Mouse (Mus musculus): Measurements from ENCODE around the gene Cfap206. TPM values are rescaled to one million over a fixed set of nuclear protein-coding genes. Genes with fewer than 3 reads are reported as not detected.

Cfap206 gene
- total and polyA plus RNA-seq, 2 experiments, result not detected

- 98% methylated on average over 12 of the region's 12 CpGs for WGBS
- Histone ChIP-seq H3K27me3 (ENCODE audit: control insufficient read depth, insufficient read depth, low read length) (no peaks in the 10 kb centered on the region), H3K36me3 (ENCODE audit: control insufficient read depth, insufficient read depth, low read length) (no peaks in the 10 kb centered on the region), H3K79me2 (ENCODE audit: control insufficient read depth, insufficient read depth, low read length) (no peaks in the 10 kb centered on the region), H3K9ac (ENCODE audit: low read depth, low read length) (no peak overlapping the region), H3K4me1 (ENCODE audit: control insufficient read depth, insufficient read depth, low read length) (no peaks in the 10 kb centered on the region), H3K27ac (replicated peaks; ENCODE audit: insufficient read depth, low read depth, low read length) (no peak overlapping the region), H3K4me3 (ENCODE audit: insufficient read depth, low read depth, low read length) (no peak overlapping the region)
- DNase-seq (ENCODE audit: extremely low read depth, low read depth, low spot score), result no peak
- TF ChIP-seq CTCF (IDR thresholded peaks at IDR 0.05; ENCODE audit: low read depth, low read length) (no peak), POLR2A (IDR thresholded peaks at IDR 0.05; ENCODE audit: extremely low read depth, insufficient read depth, low read length) (no peak)
Measured at GRCm38 (mm10) chr4:34719421-34719820, 10.6 kb downstream of the Cfap206 start.

GRCm38 (mm10) chr4:34715062-34715461 is 14.9 kb downstream of the Cfap206 start:
- no peak for DNase-seq (ENCODE audit: extremely low read depth, low read depth, low spot score)
- Histone ChIP-seq H3K4me1 (ENCODE audit: control insufficient read depth, insufficient read depth, low read length) (no peaks in the 10 kb centered on the region), H3K27ac (replicated peaks; ENCODE audit: insufficient read depth, low read depth, low read length) (no peak overlapping the region), H3K36me3 (ENCODE audit: control insufficient read depth, insufficient read depth, low read length) (no peaks in the 10 kb centered on the region), H3K79me2 (ENCODE audit: control insufficient read depth, insufficient read depth, low read length) (no peaks in the 10 kb centered on the region), H3K9ac (ENCODE audit: low read depth, low read length) (no peak overlapping the region), H3K27me3 (ENCODE audit: control insufficient read depth, insufficient read depth, low read length) (no peaks in the 10 kb centered on the region), H3K4me3 (ENCODE audit: insufficient read depth, low read depth, low read length) (no peak overlapping the region)
- no peak for TF ChIP-seq CTCF (IDR thresholded peaks at IDR 0.05; ENCODE audit: low read depth, low read length)
- no peak for TF ChIP-seq POLR2A (IDR thresholded peaks at IDR 0.05; ENCODE audit: extremely low read depth, insufficient read depth, low read length)
- WGBS, result 93% methylated on average over 1 of the region's 1 CpGs

- H3K4me3 ChIP-seq (ENCODE audit: insufficient read depth, low read depth, low read length), result no peak overlapping the region
- TF ChIP-seq CTCF (IDR thresholded peaks at IDR 0.05; ENCODE audit: low read depth, low read length) (no peak), POLR2A (IDR thresholded peaks at IDR 0.05; ENCODE audit: extremely low read depth, insufficient read depth, low read length) (no peak)
- no peaks in the 10 kb centered on the region for H3K27me3 ChIP-seq (ENCODE audit: control insufficient read depth, insufficient read depth, low read length)
- no peaks in the 10 kb centered on the region for H3K79me2 ChIP-seq (ENCODE audit: control insufficient read depth, insufficient read depth, low read length)
- no peak overlapping the region for H3K9ac ChIP-seq (ENCODE audit: low read depth, low read length)
- H3K36me3 ChIP-seq (ENCODE audit: control insufficient read depth, insufficient read depth, low read length), result no peaks in the 10 kb centered on the region
- no peak for DNase-seq (ENCODE audit: extremely low read depth, low read depth, low spot score)
- 84% methylated on average over 3 of the region's 3 CpGs for WGBS
- H3K27ac ChIP-seq (replicated peaks; ENCODE audit: insufficient read depth, low read depth, low read length), result no peak overlapping the region
- H3K4me1 ChIP-seq (ENCODE audit: control insufficient read depth, insufficient read depth, low read length), result no peaks in the 10 kb centered on the region
Measured at GRCm38 (mm10) chr4:34708127-34708526, 21.9 kb downstream of the Cfap206 start.

DNA sequence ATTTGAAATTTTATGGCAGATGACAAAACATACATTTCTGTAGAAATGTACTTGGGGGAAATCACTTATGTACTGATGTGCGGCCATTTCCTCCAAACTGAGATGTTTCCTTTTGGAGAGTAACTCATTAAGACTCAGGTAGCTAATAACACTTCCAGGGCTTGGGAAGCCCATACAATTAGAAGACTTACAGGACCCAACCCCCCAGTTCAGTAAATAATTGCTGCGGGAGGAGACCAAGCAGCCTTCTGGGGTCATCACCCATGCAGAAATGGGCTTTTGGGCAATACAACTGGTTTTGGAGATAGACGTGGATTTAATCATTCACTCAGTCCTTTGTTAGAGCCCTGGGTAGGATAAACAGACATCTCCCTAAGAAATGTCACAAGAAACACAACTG is 22.8 kb downstream of the Cfap206 start:
- H3K27ac ChIP-seq (replicated peaks; ENCODE audit: insufficient read depth, low read depth, low read length), result no peak overlapping the region
- no peak for DNase-seq (ENCODE audit: extremely low read depth, low read depth, low spot score)
- no peak overlapping the region for H3K9ac ChIP-seq (ENCODE audit: low read depth, low read length)
- no peaks in the 10 kb centered on the region for H3K4me1 ChIP-seq (ENCODE audit: control insufficient read depth, insufficient read depth, low read length)
- 59% methylated on average over 3 of the region's 3 CpGs for WGBS
- no peak for TF ChIP-seq CTCF (IDR thresholded peaks at IDR 0.05; ENCODE audit: low read depth, low read length)
- no peak for TF ChIP-seq POLR2A (IDR thresholded peaks at IDR 0.05; ENCODE audit: extremely low read depth, insufficient read depth, low read length)
- H3K79me2 ChIP-seq (ENCODE audit: control insufficient read depth, insufficient read depth, low read length), result no peaks in the 10 kb centered on the region
- no peak overlapping the region for H3K4me3 ChIP-seq (ENCODE audit: insufficient read depth, low read depth, low read length)
- H3K27me3 ChIP-seq (ENCODE audit: control insufficient read depth, insufficient read depth, low read length), result no peaks in the 10 kb centered on the region
- H3K36me3 ChIP-seq (ENCODE audit: control insufficient read depth, insufficient read depth, low read length), result no peaks in the 10 kb centered on the region

GRCm38 (mm10) chr4:34703029-34703428 is 27.0 kb downstream of the Cfap206 start:
- no peak overlapping the region for H3K9ac ChIP-seq (ENCODE audit: low read depth, low read length)
- no peak overlapping the region for H3K27ac ChIP-seq (replicated peaks; ENCODE audit: insufficient read depth, low read depth, low read length)
- no peaks in the 10 kb centered on the region for H3K27me3 ChIP-seq (ENCODE audit: control insufficient read depth, insufficient read depth, low read length)
- no peaks in the 10 kb centered on the region for H3K36me3 ChIP-seq (ENCODE audit: control insufficient read depth, insufficient read depth, low read length)
- H3K4me3 ChIP-seq (ENCODE audit: insufficient read depth, low read depth, low read length), result no peak overlapping the region
- no peaks in the 10 kb centered on the region for H3K4me1 ChIP-seq (ENCODE audit: control insufficient read depth, insufficient read depth, low read length)
- DNase-seq (ENCODE audit: extremely low read depth, low read depth, low spot score), result no peak
- H3K79me2 ChIP-seq (ENCODE audit: control insufficient read depth, insufficient read depth, low read length), result no peaks in the 10 kb centered on the region
- no peak for TF ChIP-seq CTCF (IDR thresholded peaks at IDR 0.05; ENCODE audit: low read depth, low read length)
- no peak for TF ChIP-seq POLR2A (IDR thresholded peaks at IDR 0.05; ENCODE audit: extremely low read depth, insufficient read depth, low read length)
- WGBS, result 74% methylated on average over 4 of the region's 4 CpGs

DNA sequence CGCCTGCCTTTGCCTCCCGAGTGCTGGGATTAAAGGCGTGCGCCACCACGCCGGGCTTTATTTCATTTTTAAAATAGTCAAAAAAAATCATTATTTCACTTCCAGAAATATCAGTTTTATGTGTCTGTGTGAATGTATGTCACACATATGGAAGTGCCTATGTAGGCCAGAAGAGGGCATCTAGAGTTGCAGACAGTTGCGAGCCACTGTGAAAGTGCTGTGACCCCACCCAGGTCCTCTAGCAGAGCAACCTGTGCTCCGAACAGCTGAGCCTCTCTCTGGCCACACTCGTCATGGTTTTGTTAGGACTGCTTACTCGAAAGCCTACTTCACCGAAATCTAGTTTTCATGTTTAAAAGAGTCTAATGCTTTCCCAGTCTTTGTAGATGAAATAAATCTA is 27.8 kb downstream of the Cfap206 start:
- H3K36me3 ChIP-seq (ENCODE audit: control insufficient read depth, insufficient read depth, low read length), result no peaks in the 10 kb centered on the region

More for the DNA sequence above, 27.8 kb downstream of the Cfap206 start:
- TF ChIP-seq POLR2A (IDR thresholded peaks at IDR 0.05; ENCODE audit: extremely low read depth, insufficient read depth, low read length) (no peak), CTCF (IDR thresholded peaks at IDR 0.05; ENCODE audit: low read depth, low read length) (no peak)
- H3K27me3 ChIP-seq (ENCODE audit: control insufficient read depth, insufficient read depth, low read length), result no peaks in the 10 kb centered on the region
- H3K79me2 ChIP-seq (ENCODE audit: control insufficient read depth, insufficient read depth, low read length), result no peaks in the 10 kb centered on the region
- DNase-seq (ENCODE audit: extremely low read depth, low read depth, low spot score), result no peak
- no peaks in the 10 kb centered on the region for H3K4me1 ChIP-seq (ENCODE audit: control insufficient read depth, insufficient read depth, low read length)
- H3K27ac ChIP-seq (replicated peaks; ENCODE audit: insufficient read depth, low read depth, low read length), result no peak overlapping the region
- no peak overlapping the region for H3K9ac ChIP-seq (ENCODE audit: low read depth, low read length)
- 97% methylated on average over 11 of the region's 11 CpGs for WGBS
- no peak overlapping the region for H3K4me3 ChIP-seq (ENCODE audit: insufficient read depth, low read depth, low read length)
